Mouse (Mus musculus): ENCODE measurements around the gene Lin28b. TPM values are rescaled to one million over a fixed set of nuclear protein-coding genes. Genes with fewer than 3 reads are reported as not detected.
"Not testable (repeated sequence)": the region's sequence is repeated elsewhere in the genome, so short reads cannot be mapped to it uniquely, and the experiment has no call there.

Lin28b gene
- polyA plus RNA-seq, 1 experiment from 2014 or later: 54.2 TPM

DNA sequence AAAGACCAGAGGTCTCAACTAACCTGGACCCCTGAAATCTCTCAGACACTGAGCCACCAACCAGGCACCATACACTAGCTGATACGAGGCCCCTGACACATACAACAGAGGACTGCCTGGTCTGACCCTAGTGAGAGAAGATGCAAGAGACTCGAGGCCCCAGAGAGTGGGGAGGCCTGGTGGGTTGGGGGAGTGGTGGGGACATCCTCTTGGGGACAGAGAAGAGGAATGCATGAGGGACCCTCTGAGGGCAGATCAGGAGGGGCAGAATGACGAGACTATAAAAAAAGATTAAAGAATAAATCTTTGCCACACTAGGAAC lies 103.6 kb downstream of the Lin28b start:
- WGBS: 69% methylated on average over 3 of the region's 3 CpGs
- no peak overlapping the region for H3K4me3 ChIP-seq
- H3K4me1 ChIP-seq: peaks cover 5% of the 10 kb centered on the region; the same call in 1 of the 2 replicates
- H3K9me3 ChIP-seq: no peaks in the 10 kb centered on the region
- DNase-seq (ENCODE audit: extremely low spot score, low spot score): no peak
- H3K27me3 ChIP-seq (ENCODE audit: poor library complexity, severe bottlenecking): no peaks in the 10 kb centered on the region
- H3K36me3 ChIP-seq (replicated peaks): peaks cover 34% of the 10 kb centered on the region
- 0 out of 2 replicates have a peak overlapping the region, but pooled peaks have one; percentile 25 for H3K27ac ChIP-seq

DNA sequence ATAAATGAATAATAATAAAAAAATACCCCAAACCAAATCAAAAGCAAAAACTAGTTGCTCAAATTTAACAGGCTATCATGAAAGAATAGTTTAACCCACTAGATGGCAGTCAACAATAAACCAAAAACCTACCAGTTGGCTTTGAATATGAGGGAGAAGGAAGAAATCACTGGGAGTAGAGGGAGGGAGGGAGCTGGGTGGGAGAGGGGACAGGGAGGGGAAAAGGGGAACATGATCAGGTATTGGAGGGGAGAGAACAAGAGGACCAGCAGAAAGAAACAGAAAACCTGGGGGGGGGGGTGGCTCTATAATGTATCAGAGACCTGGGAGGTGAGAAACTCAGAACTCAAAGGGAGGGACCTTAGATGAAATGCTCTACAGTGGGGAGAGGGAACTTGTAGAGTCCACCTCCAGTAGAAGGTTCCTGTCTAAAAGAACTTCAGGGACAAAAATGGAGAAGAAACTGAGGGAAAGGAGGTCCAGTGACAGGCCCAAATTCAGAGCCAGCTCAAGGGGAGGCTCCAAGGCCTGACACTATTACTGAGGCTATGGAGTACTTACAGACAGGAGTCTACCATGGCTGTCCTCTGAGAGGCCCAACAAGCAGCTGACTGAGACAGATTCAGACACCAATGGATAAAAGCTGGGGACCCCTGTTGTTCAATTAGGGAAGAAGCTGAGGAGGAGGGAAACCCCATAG lies 104.1 kb downstream of the Lin28b start:
- Histone ChIP-seq H3K9me3 (no peaks in the 10 kb centered on the region), H3K36me3 (replicated peaks) (peaks cover 34% of the 10 kb centered on the region), H3K4me1 (peaks cover 5% of the 10 kb centered on the region; the same call in 1 of the 2 replicates), H3K27me3 (ENCODE audit: poor library complexity, severe bottlenecking) (no peaks in the 10 kb centered on the region), H3K27ac (0 out of 2 replicates have a peak overlapping the region, but pooled peaks have one; percentile 25), H3K4me3 (no peak overlapping the region)
- DNase-seq (ENCODE audit: extremely low spot score, low spot score): no peak

DNA sequence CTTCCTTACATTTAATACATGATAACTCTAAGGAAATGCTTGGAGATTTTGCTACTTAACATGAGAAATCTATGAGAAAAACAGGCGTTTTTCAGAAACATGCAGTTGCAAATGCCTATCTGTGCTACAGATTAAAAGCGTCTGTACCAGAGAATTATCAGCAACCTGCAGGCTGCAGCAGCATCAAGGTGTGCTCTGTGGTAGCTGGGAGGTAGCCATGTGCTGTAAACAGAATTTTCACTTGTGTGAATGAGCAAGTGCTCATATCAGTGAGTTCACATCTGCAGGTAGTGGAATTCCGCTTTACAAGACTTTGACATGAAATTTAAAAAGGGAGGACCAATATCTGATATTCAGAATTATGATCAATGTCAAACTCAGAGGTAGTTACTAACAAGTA lies 107.9 kb downstream of the Lin28b start:
- H3K4me3 ChIP-seq: no peak overlapping the region
- H3K9me3 ChIP-seq: no peaks in the 10 kb centered on the region
- peaks cover 5% of the 10 kb centered on the region; the same call in 1 of the 2 replicates for H3K4me1 ChIP-seq
- DNase-seq (ENCODE audit: extremely low spot score, low spot score): no peak
- 92% methylated on average over 3 of the region's 3 CpGs for WGBS
- H3K27me3 ChIP-seq (ENCODE audit: poor library complexity, severe bottlenecking): no peaks in the 10 kb centered on the region
- H3K27ac ChIP-seq: no peak overlapping the region
- peaks cover 40% of the 10 kb centered on the region for H3K36me3 ChIP-seq (replicated peaks)

DNA sequence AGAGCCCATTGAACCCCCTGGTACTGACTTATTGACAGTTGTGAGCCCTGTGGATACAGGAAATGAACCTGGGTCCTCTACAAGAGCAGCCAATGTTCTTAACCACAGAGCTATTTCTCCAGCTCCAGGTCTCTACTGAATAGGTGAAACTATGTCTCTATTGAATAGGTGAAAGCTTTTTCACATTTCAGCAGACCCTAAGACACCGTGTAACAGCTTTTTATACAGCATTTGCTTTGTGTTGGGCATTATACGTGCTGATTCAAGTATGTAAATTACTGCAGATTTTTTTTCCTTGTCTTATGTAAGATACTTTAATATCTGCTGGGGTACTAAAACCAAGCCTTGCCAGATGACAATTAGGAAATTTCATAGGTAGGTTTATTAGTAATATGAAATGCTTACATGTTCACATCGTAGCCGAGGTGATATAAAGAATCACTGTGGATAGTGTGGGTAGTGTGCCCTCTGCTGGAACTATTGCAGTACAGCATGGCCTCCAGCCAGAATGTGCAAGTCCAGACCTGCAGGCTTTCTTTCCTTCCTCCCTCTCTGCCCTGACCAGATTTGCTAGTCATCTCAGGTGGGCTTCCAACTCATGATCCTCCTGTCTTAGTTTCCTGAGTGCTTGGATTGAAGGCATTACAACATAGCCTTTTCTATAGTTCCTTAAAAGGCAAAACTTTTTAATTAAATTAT lies 113.1 kb downstream of the Lin28b start:
- peaks cover 12% of the 10 kb centered on the region for H3K36me3 ChIP-seq (replicated peaks)
- DNase-seq (ENCODE audit: extremely low spot score, low spot score): peak; percentile 60
- no peaks in the 10 kb centered on the region for H3K4me1 ChIP-seq
- H3K9me3 ChIP-seq: no peaks in the 10 kb centered on the region
- no peak overlapping the region for H3K27ac ChIP-seq
- H3K4me3 ChIP-seq: no peak overlapping the region
- H3K27me3 ChIP-seq (ENCODE audit: poor library complexity, severe bottlenecking): no peaks in the 10 kb centered on the region
- whole genome bisulfite sequencing: 71% methylated on average over 4 of the region's 4 CpGs

DNA sequence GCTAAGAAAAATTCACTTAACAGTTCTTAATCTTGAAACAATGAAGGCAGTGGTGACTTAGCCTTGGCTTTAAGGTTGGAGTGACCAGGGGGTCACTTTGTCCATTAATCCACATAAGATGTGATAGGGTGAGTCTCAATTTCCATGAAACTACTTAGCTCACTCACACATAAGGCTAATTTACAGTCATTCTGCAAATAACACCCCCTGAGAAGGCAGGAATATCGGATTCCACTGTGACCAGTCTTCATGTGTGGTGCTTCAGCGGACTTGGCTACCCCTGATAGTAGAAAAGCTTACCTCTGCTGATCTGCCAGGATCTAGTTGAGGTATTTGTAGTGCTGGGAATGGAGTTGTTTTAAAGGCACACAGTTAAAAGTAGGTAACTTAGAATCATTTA lies 115.7 kb downstream of the Lin28b start:
- 87% methylated on average over 2 of the region's 2 CpGs for WGBS
- Histone ChIP-seq H3K4me3 (no peak overlapping the region), H3K36me3 (replicated peaks) (no peaks in the 10 kb centered on the region), H3K27me3 (ENCODE audit: poor library complexity, severe bottlenecking) (no peaks in the 10 kb centered on the region), H3K27ac (no peak overlapping the region), H3K9me3 (no peaks in the 10 kb centered on the region), H3K4me1 (no peaks in the 10 kb centered on the region)
- no peak for DNase-seq (ENCODE audit: extremely low spot score, low spot score)

DNA sequence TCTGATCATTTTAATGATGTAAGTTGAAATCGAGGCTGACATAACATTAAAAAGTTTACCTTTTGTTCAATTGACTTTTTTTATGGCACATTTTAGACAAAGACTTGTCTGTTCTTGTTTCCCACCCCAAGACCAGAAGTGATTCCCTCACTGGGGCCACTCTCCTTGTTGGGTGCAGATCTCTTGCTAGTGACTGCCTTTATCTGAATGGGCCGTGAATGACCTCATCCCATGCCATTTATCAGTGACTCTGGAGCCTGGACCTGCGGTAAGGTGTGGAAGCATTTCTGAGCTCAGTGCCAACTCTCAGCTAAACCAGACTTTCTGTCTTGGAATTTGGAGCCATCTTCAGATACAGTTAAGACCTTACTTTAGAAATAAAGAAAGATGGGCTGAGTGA lies 116.6 kb downstream of the Lin28b start:
- DNase-seq (ENCODE audit: extremely low spot score, low spot score): no peak
- H3K4me3 ChIP-seq: no peak overlapping the region
- WGBS: 89% methylated on average over 3 of the region's 3 CpGs
- no peaks in the 10 kb centered on the region for H3K27me3 ChIP-seq (ENCODE audit: poor library complexity, severe bottlenecking)
- H3K4me1 ChIP-seq: no peaks in the 10 kb centered on the region
- no peak overlapping the region for H3K27ac ChIP-seq
- no peaks in the 10 kb centered on the region for H3K36me3 ChIP-seq (replicated peaks)
- no peaks in the 10 kb centered on the region for H3K9me3 ChIP-seq

DNA sequence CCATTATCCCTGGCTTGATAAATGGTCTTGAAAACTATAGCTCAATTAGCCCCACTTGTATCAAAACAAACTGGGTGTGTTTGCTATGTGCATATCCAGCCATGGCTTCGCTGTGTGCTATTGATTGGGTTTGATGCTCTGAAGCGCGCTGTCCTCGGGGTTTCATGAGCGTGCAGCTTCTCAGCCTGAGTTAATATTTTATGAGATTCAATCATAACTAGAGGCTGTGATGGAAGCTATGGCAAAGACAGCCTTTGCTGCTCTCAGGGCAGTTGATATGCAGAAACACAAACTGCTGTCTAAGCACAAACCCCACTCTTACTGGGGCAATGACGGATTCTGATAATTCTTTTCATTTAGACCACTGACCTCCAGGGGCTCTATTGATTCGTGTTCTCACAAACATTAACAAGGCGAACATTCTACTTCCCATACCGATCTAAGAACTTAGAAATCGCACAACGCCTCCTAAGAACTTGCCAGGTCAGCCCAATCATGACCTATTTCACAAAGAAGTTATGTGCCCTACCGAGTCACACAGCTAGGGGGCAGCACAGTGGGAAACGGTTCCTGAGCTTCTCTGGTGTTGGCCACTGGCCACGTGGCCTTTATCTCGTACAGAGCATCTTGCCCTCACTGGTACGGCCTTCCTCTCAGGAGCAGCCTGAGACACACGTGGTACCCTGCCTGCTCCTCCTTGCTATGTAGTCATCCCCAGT lies 119.0 kb downstream of the Lin28b start:
- Histone ChIP-seq H3K27me3 (ENCODE audit: poor library complexity, severe bottlenecking) (no peaks in the 10 kb centered on the region), H3K9me3 (no peaks in the 10 kb centered on the region), H3K4me3 (no peak overlapping the region), H3K36me3 (replicated peaks) (no peaks in the 10 kb centered on the region), H3K27ac (no peak overlapping the region), H3K4me1 (peaks cover 12% of the 10 kb centered on the region)
- no peak for DNase-seq (ENCODE audit: extremely low spot score, low spot score)
- WGBS: 94% methylated on average over 17 of the region's 17 CpGs

DNA sequence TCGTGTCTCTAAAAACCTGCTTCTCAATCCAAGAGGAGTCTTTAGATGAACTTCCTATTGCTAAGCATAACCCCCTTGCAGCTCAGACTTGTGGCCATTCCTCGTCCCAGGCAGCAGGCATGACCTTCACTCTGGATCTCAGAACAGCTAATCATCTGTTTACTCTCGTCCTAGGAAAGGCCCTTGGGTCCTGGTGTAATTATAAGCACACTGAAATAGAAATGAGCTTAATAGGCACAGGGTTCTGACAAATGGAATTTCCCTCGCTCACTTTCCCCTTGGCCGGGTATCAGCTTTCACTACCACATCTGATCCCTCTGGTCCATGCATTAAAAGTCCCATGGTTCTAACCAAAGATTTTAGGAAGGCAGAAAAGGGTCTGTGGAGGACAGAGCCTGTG lies 122.8 kb downstream of the Lin28b start:
- no peak overlapping the region for H3K27ac ChIP-seq
- H3K27me3 ChIP-seq (ENCODE audit: poor library complexity, severe bottlenecking): no peaks in the 10 kb centered on the region
- no peak for DNase-seq (ENCODE audit: extremely low spot score, low spot score)
- 69% methylated on average over 5 of the region's 5 CpGs for WGBS
- no peak overlapping the region for H3K4me3 ChIP-seq
- no peaks in the 10 kb centered on the region for H3K36me3 ChIP-seq (replicated peaks)
- no peaks in the 10 kb centered on the region for H3K9me3 ChIP-seq
- H3K4me1 ChIP-seq: peaks cover 12% of the 10 kb centered on the region

DNA sequence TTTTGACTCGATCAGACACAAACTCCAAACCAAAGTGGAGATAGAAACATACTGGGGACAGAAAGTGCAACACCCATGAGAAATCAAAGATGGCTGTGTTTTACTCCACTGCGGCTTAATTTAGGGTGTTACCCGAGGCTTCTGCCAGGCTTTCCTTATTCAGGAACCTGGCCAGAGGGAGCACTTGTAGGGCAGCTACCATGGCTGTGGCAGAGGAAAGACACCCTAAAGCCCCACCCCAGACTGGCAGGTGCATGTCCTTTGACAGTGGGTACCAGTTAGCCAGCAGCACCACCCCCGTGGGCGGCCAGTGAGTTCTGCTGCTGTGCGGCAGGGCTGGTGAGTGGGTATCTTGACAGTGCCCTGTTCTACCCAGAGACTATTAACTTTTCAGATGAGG lies 130.1 kb downstream of the Lin28b start:
- Histone ChIP-seq H3K36me3 (replicated peaks) (no peaks in the 10 kb centered on the region), H3K4me3 (no peak overlapping the region), H3K27me3 (ENCODE audit: poor library complexity, severe bottlenecking) (no peaks in the 10 kb centered on the region), H3K9me3 (no peaks in the 10 kb centered on the region), H3K27ac (no peak overlapping the region), H3K4me1 (no peaks in the 10 kb centered on the region)
- no peak for DNase-seq (ENCODE audit: extremely low spot score, low spot score)
- WGBS: 93% methylated on average over 6 of the region's 6 CpGs

DNA sequence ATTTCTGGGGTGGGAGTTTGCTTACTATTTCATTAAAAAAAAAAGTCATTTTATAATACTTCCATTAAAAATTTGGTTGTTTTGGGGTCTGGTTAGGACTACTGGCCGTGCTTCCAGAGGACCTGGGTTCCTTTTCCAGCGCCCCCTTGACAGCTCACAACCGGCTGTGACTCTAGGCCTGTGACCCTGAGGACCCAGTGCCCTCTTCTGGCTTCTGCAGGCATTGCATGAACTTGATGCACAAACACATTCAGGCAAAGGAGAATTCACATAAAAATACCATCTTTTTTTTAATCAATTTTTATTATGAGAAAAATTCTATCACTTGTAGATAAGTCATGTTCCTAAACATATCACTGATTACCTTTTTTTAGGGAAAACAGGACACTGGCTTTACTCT lies 138.1 kb downstream of the Lin28b start:
- 91% methylated on average over 3 of the region's 3 CpGs for WGBS
- not testable (repeated sequence) for H3K27ac ChIP-seq; DNase-seq (ENCODE audit: extremely low spot score, low spot score); H3K36me3 ChIP-seq (replicated peaks); H3K4me3 ChIP-seq; H3K4me1 ChIP-seq; H3K9me3 ChIP-seq; H3K27me3 ChIP-seq (ENCODE audit: poor library complexity, severe bottlenecking)

DNA sequence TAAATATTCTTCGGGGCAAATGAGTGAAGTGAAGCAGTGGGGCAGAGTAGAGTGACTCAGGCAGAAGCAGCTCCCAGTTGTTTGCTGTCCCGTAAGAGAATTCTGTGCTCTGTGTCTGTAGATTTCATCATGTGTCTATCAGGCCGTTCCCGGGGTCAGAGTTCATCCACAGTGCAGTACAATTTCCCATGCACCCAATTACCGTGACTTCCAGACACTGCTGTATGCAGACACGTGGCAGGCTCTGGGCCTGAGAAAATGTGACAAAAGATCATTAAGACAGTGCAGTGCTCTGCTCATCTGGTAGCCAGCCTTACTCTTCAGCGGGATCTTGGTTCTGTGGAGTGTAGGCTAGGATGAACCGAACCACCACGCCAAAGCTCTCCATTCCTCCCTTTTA lies 141.0 kb downstream of the Lin28b start:
- no peak for DNase-seq (ENCODE audit: extremely low spot score, low spot score)
- Histone ChIP-seq H3K4me1 (peaks cover 3% of the 10 kb centered on the region), H3K9me3 (no peaks in the 10 kb centered on the region; the same call in 1 of the 2 replicates), H3K27ac (no peak overlapping the region), H3K4me3 (no peak overlapping the region), H3K36me3 (replicated peaks) (0 out of 2 replicates have a peak, but pooled peaks cover 2% of the 10 kb centered on the region), H3K27me3 (ENCODE audit: poor library complexity, severe bottlenecking) (no peaks in the 10 kb centered on the region)
- WGBS: 89% methylated on average over 9 of the region's 9 CpGs

DNA sequence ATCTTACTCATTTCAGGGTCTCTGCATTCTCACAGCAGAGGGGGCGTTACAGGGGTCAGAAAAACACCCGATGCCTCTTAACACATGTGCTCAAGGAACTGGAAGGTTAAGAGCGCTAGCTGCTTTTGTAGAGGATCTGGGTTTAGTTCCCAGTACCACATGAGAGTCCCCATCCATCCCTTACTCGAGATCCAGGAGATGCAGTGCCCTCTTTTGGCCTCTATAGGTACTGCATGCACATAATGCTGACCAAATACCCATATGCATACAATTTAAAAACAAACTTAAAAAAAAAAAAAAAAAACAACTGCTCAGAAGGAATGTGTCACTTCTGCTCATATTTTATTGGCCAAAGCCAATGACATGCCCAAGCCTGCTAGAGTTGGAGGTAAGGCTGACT lies 141.8 kb downstream of the Lin28b start:
- no peaks in the 10 kb centered on the region for H3K27me3 ChIP-seq (ENCODE audit: poor library complexity, severe bottlenecking)
- WGBS: 87% methylated on average over 4 of the region's 4 CpGs
- DNase-seq (ENCODE audit: extremely low spot score, low spot score): no peak
- H3K36me3 ChIP-seq (replicated peaks): 0 out of 2 replicates have a peak, but pooled peaks cover 2% of the 10 kb centered on the region
- no peaks in the 10 kb centered on the region; the same call in 1 of the 2 replicates for H3K9me3 ChIP-seq
- H3K4me3 ChIP-seq: no peak overlapping the region
- peaks cover 5% of the 10 kb centered on the region for H3K4me1 ChIP-seq
- H3K27ac ChIP-seq: no peak overlapping the region

DNA sequence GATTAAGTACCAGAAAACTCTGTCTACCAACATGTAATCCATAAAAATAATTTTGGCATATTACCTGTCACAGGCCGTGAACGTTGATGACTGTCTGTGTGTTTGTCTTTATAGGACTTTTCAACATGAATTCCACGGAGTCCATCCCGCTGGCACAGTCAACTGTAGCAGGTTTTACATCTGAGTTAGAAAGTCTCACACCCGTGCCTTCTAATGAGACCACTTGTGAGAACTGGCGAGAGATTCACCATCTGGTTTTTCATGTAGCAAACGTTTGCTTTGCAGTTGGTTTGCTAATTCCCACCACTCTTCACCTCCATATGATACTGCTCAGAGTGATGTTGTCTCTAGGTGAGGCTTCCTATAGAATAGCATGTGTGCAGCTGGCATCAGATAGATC lies 147.1 kb downstream of the Lin28b start:
- Histone ChIP-seq H3K27me3 (ENCODE audit: poor library complexity, severe bottlenecking) (peaks cover 31% of the 10 kb centered on the region), H3K36me3 (replicated peaks) (no peaks in the 10 kb centered on the region), H3K9me3 (no peaks in the 10 kb centered on the region; the same call in 1 of the 2 replicates), H3K4me3 (no peak overlapping the region), H3K4me1 (peaks cover 15% of the 10 kb centered on the region), H3K27ac (no peak overlapping the region)
- WGBS: 89% methylated on average over 7 of the region's 7 CpGs
- DNase-seq (ENCODE audit: extremely low spot score, low spot score): no peak

Data from forebrain, embryonic 10.5 days (tissue).